Mouse (Mus musculus): ENCODE data around the gene Umodl1. TPM values are rescaled to one million over a fixed set of nuclear protein-coding genes. Genes with fewer than 3 reads are reported as not detected.

Umodl1 gene
- not detected for total RNA-seq (2023)

GRCm38 (mm10) chr17:30954340-30954739 is at the start of gene Umodl1:
Gene Umodl1, plus strand, starts transcription at chr17:30954640.

GRCm38 (mm10) chr17:31057151-31057890 is 102.9 kb downstream of the Umodl1 start, which contains the start of gene Abcg1:
Gene Abcg1, plus strand, starts transcription at chr17:31057675.

Other genes with a start within 250 kb of the Umodl1 start
- not detected for gene Glp1r, start 52.8 kb upstream of the Umodl1 start, total RNA-seq (2023)
- 100 to 1,000 TPM; 123 to 132 TPM for gene Abcg1, start 103.0 kb downstream of the Umodl1 start, total RNA-seq (2023)
- not detected for gene Tff3, start 175.0 kb downstream of the Umodl1 start, total RNA-seq (2023)
- gene Tff2, start 189.6 kb downstream of the Umodl1 start, total RNA-seq (2023) = not detected
- gene Tff1, start 210.6 kb downstream of the Umodl1 start, total RNA-seq (2023) = not detected
- gene Tmprss3, start 244.3 kb downstream of the Umodl1 start, total RNA-seq (2023) = under 1 TPM; 0.23 to 0.65 TPM

All from B cell, adult 67 days (primary cell).